Mouse (Mus musculus) thymus, postnatal 25 days (tissue): ENCODE data around the gene Adap1.
"Not testable (repeated sequence)": the region's sequence is repeated elsewhere in the genome, so short reads cannot be mapped to it uniquely, and the experiment has no call there.

ENCODE experiments used
- DNase-seq: peaks from one replicate; pipeline ENCODE4 v3.0.0; 2022

Gene Adap1

GRCm38 (mm10) chr5:139349713-139350112, 24.3 kb upstream of the Adap1 start:
- DNase-seq = no peak

DNA sequence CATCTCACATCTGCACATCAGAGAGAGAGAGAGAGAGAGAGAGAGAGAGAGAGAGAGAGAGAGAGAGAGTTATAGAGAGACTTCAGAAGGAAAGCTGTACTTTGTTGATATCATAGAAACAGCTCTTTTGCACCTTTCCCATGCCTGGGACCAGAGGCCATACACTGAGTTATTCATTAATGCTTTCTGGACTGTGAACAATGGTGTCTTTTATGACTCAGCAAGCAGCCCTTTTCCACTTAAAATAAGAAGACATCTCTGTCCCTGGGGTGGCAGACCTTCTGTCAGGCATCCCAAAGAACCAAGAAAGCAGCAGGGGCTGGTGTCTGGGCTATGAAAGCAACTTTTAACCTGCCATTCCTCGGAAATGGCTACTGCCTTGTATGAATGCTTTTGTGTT, 21.8 kb upstream of the Adap1 start:
- no peak for DNase-seq

- DNase-seq = no peak
Observed at GRCm38 (mm10) chr5:139345364-139345714, 19.9 kb upstream of the Adap1 start.

DNA sequence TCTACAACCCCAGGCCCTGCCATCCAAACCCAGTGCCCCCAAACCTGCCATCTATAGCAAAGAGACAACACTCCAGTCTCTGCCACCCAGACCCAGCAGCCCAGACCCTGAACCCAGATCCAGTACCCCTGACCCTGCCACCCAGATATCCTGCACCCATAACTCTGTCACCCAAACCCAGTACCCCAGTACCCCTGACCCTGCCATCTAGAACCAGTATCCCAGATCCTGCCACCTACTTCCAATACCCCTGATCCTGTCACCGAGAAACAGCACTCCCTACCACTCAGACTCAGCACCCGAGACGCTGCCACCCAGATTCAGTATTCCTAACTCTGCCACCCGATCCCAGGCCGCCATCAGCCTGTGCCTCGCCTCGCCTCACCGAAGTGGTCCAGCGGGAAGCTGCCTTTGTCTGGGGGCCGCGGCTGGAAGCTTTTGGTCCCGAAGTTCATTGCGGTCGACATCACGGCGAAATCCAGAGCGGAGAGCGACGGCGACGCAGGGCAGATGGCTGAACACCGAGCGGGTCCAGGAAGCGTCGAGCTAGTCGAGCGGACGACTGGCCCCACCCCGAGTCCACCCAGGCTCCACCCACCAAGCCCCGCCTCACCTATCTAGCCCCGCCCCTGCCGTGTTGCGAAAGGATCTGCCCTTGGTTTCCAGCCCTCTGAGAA, 19.4 kb upstream of the Adap1 start:
- peak; percentile 95 for DNase-seq

GRCm38 (mm10) chr5:139344021-139344686, 18.7 kb upstream of the Adap1 start:
- DNase-seq = peak; percentile 77

- DNase-seq = no peak
Observed at GRCm38 (mm10) chr5:139338891-139339290, 13.5 kb upstream of the Adap1 start.

- no peak for DNase-seq
Observed at GRCm38 (mm10) chr5:139338403-139338802, 13.0 kb upstream of the Adap1 start.

DNA sequence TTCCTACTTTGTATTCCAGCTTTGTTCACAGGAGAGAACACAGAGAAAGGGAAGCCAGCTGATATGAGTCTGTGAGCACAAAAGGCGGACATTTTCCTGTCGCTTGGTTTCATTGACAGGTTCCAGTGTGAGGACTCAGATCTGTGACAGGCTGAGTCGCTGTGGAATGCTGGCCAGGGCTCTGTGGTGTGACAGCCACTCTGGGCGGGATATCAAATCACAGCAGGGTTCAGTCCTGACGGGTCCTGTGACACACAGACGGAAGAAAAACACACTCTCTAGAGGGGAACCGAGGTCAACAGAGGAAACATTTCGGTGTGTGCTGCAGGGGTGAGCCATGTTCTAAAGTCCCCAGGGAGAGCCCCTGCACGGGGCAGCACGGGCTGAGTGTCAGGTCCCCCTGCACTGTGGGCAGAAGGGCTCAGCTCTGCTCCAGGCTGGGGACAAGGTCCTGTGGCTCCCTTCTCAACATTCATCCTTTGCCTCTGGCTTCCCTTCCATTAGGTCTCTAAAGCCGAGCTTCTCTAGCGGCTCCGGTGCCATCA, 12.5 kb upstream of the Adap1 start:
- DNase-seq = no peak

DNA sequence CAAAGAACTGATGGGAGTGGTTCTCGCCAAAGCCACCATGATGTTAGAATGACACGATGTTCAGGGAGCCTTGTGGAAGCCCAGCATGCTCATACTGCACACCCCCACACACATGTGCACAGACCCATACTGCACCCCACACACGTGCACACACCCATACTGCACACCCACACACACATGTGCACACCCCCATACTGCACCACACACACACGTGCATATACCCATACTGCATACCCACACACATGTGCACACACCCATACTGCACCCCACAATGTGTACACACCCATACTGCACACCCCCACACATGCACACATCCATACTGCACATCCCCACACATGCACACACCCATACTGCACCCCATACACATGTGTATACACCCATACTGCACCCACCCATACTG, 10.2 kb upstream of the Adap1 start:
- DNase-seq = no peak

DNA sequence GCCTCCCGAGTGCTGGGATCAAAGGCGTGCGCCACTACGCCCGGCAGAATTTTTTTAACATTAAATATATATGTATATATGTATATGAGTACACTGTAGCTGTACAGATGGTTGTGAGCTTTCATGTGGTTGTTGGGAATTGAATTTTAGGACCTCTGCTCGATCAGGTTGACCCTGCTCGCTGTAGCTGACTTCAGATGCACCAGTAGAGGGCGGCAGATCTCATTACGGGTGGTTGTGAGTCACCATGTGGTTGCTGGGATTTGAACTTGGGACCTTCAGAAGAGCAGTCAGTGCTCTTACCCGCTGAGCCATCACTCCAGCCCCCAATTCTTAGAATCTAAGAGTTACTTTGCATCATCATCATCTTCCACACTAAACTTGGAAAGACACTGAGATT, 9.0 kb upstream of the Adap1 start:
- not testable (repeated sequence) for DNase-seq

DNA sequence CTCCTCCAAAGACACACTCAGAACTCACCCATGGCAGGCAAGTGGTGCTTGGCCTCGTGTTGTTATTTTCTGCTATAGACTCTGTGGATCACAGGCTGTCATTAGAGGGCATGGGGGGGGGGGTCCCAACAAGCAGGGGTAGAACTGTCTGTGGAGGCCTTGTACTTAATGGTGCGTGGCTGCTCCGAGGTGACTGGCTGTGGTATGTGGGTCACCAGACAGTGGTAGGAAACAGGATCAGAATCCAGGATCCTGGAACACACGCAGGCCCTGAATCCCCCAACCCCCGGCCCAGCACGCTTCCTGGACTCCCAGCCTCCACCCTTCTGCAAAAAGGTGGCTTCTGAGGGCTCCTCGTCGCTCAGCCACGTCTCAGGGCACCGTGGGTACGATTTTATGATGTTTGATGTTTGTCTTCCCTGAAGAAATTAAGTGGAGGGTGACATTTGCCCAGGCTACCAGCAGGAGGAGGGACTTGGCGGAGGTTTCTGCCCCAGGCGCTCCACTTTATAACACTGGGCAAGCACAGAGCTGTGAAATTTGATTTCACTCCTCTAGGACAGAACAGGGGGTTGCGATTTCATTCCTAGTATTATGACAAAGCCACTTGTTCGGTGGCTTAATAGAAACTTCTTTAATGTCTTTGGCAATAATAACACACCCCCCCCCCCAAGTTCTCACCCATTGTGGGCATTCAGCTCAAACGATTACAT, 8.0 kb upstream of the Adap1 start:
- DNase-seq = no peak

DNA sequence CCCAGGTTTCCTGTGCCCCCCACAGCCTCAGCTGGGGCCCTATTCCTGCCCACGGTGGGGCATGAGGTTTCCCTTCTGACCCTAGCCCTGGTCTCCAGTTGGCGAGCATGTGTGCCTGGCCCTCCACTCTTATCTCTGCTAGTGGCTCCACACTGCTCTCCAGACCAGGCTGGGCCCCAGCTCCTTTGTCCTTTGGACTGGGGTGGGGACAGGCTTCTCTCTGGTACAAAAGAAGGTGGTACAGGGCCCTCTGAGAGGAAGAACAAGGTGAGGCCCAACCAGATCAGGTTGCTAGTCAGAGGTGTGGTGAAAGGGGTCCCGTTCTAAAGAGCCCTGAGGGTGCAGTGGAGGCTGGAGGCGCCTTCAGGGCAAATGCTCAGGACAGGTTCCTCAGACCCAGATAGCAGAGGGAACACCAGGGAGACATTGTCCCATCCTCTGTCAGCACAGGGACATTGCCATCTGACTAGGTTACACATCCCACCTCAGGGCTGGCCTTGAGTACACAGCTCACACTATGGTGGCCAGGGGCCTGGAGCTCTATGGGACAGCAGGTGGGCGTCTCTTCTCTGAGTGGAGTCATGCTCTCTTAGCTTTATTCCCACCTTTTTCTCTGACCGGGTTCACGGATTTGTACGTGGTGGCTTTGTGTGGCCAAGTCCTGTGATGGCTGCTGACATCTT, 7.3 kb upstream of the Adap1 start:
- no peak for DNase-seq

DNA sequence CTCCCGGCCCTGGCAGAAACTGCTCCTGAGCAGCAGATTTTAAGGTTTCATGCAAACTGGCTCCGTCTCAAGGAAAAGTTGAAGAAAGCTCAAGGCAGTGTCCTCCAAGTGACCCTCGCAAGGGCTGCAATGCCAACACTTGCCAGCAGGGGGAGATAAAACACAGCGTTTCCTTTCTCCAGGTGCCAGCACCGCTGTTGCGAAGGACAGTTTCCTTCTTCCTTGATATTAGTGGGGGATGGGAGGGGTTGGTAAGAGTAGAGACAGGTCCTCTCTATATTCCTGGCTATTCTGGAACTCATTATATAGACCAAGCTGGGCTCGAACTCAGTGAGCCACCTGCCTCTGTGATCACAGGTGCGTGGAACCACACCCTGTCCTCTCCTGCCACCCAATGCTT, 6.3 kb upstream of the Adap1 start:
- peak; percentile 72 for DNase-seq

GRCm38 (mm10) chr5:139330766-139331165, 5.3 kb upstream of the Adap1 start:
- DNase-seq = no peak

DNA sequence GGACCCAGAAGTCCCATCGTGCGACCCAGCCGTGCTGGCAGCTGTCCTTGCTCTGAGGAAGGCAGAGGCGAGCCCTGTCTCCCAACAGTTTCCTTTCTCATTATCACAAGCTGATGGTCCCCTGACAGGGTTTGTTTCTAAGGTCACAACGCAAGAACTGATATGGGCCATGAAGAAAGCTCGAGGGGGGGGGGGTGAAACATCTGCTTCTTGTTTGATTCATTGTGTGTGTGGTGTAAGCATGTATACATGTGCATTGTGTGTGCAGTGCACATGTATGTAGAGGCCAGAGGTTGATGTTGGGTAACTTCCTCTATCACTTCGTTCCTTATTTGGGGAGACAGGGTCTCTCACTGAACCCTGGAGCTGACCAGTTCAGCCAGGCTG, 2.2 kb upstream of the Adap1 start:
- DNase-seq = no peak

- no peak for DNase-seq
Observed at GRCm38 (mm10) chr5:139326986-139327633, 1.7 kb upstream of the Adap1 start.

GRCm38 (mm10) chr5:139326111-139326696, 782 bp upstream of the Adap1 start:
- no peak for DNase-seq

- DNase-seq = peak; percentile 34
Observed at GRCm38 (mm10) chr5:139324691-139325394, 579 bp downstream of the Adap1 start.

DNA sequence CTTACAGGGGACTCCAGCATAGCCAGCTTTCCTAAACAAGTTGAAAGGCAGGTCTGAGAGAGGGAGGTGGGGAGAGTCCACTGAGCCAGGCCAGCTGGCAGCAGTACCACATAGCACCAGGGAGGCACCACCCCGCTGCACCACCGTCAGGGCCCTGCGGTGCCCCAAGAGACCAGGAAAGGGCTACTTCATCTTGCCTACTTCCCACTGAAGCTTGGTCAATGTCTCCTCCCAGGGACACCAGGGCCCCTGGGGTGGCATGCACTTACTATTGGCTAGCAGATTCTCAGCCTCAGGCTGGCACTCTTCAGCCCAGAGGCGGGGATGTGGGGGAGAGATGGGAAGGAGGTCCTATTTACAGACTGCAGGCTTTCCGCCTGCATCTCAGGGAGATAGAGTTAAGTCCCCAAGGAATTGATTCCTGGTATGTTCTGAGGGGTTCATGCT, 1.4 kb downstream of the Adap1 start:
- DNase-seq = no peak

DNA sequence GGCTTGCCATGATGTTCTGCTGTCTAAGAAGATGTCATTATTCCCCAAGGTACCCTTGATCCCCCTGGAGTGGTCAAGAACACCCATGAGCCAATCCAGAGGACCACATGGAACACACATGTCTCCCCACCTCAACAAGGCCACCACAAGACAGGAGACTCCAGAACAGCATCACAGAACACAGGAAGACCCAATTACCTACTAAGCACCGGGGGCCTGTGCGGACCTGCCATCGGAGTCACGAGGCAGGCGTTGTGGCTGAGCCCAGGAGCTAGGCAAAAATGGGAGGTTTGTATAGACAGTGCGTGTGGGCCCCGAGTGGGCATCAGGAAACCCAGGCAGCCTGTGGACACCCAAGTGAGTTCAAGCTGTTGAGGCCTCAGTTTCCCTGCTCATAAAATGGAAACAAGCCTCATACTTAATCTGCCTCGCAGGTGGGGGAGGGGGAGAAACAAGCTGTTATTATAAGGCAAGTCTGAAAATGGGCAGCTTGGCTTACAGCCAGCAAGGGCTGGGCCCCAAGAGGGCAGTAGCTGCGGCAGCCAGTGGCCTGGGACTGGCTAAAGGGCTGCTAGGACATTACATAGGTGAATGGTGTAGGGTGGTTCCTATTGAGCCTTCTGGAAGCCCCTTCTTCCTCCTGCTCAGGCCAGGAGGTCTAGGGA, 2.0 kb downstream of the Adap1 start:
- DNase-seq = no peak

DNA sequence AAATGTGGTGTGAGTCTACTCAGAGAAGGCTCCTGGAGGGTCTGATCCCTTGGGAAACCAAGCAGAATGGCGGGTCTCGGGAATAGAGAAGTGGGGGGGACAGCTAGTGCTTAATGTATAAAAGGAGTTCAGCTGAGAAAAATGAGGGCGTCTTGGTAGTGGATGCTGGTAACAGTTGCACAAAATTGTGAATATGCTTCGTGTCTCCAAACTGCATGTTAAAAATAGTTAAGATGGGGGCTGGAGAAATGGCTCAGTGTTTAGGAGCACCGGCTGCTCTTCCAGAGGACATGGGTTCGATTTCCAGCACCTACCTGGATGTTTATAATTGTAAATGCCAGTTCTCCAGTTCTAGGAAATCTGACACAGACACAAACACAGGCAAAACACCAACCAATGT, 4.1 kb downstream of the Adap1 start:
- DNase-seq = no peak
